Mouse (Mus musculus): ENCODE data around the gene Sez6. TPM values are rescaled to one million over a fixed set of nuclear protein-coding genes. Genes with fewer than 3 reads are reported as not detected.

The Sez6 gene
- polyA plus RNA-seq, 1 experiment from 2014 or later: 0.17 TPM

DNA sequence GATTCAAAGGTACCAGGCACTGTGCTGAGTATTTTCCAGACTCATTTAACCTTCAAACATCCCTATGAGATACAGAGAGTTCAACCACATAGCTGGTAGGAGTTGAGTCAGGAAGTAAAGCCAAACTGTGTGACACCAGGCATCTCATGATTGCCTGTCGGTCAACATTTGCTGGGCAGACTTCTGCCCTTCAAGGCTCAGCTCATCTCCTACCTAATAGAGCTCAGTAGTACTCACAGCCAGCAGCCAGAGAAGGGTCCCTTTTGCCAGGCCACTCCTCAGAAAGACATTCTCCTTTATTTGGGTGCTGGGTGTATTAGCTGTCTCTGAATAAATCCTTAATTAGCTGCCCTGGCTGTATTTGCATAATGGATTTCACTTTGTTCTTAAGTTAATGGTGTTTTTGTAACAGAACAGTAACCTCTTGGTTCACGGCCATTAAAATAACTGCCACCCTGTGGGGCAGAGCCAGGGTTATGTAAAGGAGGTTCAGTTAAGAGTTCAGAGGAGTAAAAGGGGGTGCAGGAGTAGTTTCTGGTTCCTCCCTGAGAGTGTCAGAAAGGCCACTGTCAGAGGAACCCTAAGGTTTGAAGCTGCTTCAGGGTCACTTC, 39.8 kb upstream of the Sez6 start:
- H3K9me3 ChIP-seq (replicated peaks; ENCODE audit: low read length): no peaks in the 10 kb centered on the region
- WGBS: 57% methylated on average over 2 of the region's 2 CpGs
- no peaks in the 10 kb centered on the region for H3K27me3 ChIP-seq (ENCODE audit: insufficient read depth, low read length)
- ATAC-seq (replicated peaks; ENCODE audit: low FRiP score, low read depth): no peak
- H3K4me2 ChIP-seq (ENCODE audit: low read length): no peak overlapping the region
- no peak overlapping the region for H3K27ac ChIP-seq
- H3K4me3 ChIP-seq (replicated peaks; ENCODE audit: low read depth, low read length): no peak overlapping the region
- TF ChIP-seq CTCF (IDR thresholded peaks at IDR 0.05; ENCODE audit: low read depth): no peak
- DNase-seq (ENCODE audit: low spot score): no peak
- peaks cover 15% of the 10 kb centered on the region for H3K4me1 ChIP-seq (replicated peaks; ENCODE audit: insufficient read depth, low read length)
- no peaks in the 10 kb centered on the region for H3K36me3 ChIP-seq (ENCODE audit: insufficient read depth, low read length)
- H3K9ac ChIP-seq (ENCODE audit: low read depth, low read length): no peak overlapping the region

DNA sequence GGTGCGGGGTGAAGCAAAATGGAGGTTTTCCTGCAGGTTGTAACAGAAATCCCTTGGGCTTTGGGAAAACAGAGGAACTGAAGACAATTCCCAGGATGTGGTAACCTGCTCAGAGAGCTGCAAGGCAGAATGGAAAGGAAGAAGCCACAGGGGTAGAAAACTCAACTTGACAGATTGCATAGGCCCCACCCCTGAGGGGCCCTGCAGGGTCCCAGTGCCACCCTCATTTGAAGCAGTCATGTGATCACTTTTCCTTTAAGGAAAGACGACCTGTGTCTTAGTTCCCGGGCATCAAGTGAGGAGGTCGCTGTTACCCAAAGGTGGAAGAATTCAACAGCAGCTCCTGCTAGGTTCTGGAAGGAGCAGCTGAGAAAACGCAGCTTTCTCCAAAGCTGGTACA, 37.7 kb upstream of the Sez6 start:
- ATAC-seq (replicated peaks; ENCODE audit: low FRiP score, low read depth) (no peak), DNase-seq (ENCODE audit: low spot score) (no peak)
- H3K27ac ChIP-seq: peak overlapping the region; percentile 86
- H3K4me3 ChIP-seq (replicated peaks; ENCODE audit: low read depth, low read length): no peak overlapping the region
- no peak for TF ChIP-seq CTCF (IDR thresholded peaks at IDR 0.05; ENCODE audit: low read depth)
- 0 out of 2 replicates have a peak overlapping the region, but pooled peaks have one; percentile 27 for H3K4me2 ChIP-seq (ENCODE audit: low read length)
- 14% methylated on average over 5 of the region's 5 CpGs for WGBS
- no peaks in the 10 kb centered on the region for H3K36me3 ChIP-seq (ENCODE audit: insufficient read depth, low read length)
- no peaks in the 10 kb centered on the region for H3K9me3 ChIP-seq (replicated peaks; ENCODE audit: low read length)
- no peaks in the 10 kb centered on the region for H3K27me3 ChIP-seq (ENCODE audit: insufficient read depth, low read length)
- no peak overlapping the region for H3K9ac ChIP-seq (ENCODE audit: low read depth, low read length)
- H3K4me1 ChIP-seq (replicated peaks; ENCODE audit: insufficient read depth, low read length): peaks cover 15% of the 10 kb centered on the region

DNA sequence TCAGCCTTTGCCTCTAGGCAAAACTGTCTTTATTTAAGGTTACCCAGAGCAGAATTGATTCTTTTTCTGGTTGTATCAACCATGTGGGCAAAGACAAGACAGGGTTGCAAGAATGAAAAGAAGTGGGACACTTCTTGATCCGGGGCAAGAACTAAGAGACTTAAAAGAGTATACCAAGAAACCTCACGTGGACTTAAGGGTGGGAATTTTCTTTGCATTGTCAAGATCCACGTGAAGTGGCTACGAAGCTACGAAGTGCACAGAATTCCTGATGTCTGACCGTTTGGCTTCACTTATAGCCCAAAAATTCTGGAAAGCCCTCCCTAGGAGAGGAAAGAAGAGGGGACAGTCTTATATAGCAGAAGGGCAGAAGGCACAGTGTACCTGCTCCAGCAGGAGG, 37.3 kb upstream of the Sez6 start:
- H3K27me3 ChIP-seq (ENCODE audit: insufficient read depth, low read length): no peaks in the 10 kb centered on the region
- WGBS: 41% methylated on average over 6 of the region's 6 CpGs
- TF ChIP-seq CTCF (IDR thresholded peaks at IDR 0.05; ENCODE audit: low read depth): no peak

DNA sequence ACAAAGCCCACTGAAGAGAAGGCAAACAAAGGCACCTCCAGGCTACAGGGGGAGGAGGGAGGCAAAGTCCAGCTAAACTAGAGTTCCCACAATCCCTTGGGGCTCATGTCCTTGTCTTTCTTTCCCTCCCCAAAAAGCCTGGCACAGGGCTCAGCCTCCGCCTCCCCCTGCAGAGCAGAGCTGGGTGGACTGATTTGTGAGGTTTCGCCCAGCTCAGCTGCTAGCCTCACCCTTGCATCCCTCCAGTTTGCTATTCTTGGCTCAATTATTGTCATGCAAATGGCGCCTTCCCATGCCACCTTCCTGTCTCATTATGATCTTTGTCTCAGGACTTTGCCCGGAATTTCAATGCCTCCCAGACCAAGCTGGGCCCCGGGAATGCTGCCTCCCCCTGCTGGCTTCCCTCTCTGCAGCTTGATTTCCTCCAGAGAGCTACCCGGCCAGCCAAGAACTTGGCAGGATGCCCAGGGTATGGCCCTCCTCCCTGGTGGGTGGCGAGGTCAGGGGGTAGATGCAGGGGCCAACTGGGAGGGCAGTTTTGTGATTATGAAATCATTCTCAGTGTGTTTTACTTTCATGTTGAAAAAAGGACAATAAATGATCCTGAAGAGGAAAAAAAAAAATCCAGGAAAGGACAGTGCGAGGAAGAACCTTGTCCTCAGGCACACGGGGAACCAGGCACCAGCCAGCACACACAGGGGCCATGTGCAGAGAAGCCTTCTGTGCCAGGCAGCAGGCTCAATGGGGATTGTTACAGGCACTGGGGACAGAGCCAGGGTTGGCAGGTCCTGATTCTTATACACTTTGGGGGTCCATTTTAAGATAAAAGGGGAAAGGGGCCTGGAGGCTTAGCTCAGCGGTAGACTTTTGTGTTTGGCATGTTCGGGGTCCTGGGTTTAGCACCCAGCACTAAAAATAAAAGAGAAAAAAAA, 36.5 kb upstream of the Sez6 start, which contains the start of gene Pipox:
Gene Pipox, minus strand, starts transcription at position 310 of the 932 bp plus-strand sequence.
- Histone ChIP-seq H3K36me3 (ENCODE audit: insufficient read depth, low read length) (no peaks in the 10 kb centered on the region), H3K4me3 (replicated peaks; ENCODE audit: low read depth, low read length) (no peak within 1 kb of the TSS), H3K9me3 (replicated peaks; ENCODE audit: low read length) (no peaks in the 10 kb centered on the region), H3K27me3 (ENCODE audit: insufficient read depth, low read length) (no peaks in the 10 kb centered on the region), H3K4me1 (replicated peaks; ENCODE audit: insufficient read depth, low read length) (peaks cover 15% of the 10 kb centered on the region), H3K9ac (ENCODE audit: low read depth, low read length) (no peak within 1 kb of the TSS), H3K27ac (peak within 1 kb of the TSS; percentile 86), H3K4me2 (ENCODE audit: low read length) (peak within 1 kb of the TSS; percentile 27; the same call in 1 of the 2 replicates)
- WGBS: 18% methylated on average over 11 of the region's 11 CpGs
- peak; percentile 67 for TF ChIP-seq CTCF (IDR thresholded peaks at IDR 0.05; ENCODE audit: low read depth)
- peak; percentile 85 for ATAC-seq (replicated peaks; ENCODE audit: low FRiP score, low read depth)
- DNase-seq (ENCODE audit: low spot score): peak; percentile 83

More for the DNA sequence above, 37.3 kb upstream of the Sez6 start:
- H3K36me3 ChIP-seq (ENCODE audit: insufficient read depth, low read length): no peaks in the 10 kb centered on the region
- DNase-seq (ENCODE audit: low spot score): no peak
- no peak for ATAC-seq (replicated peaks; ENCODE audit: low FRiP score, low read depth)
- peaks cover 15% of the 10 kb centered on the region for H3K4me1 ChIP-seq (replicated peaks; ENCODE audit: insufficient read depth, low read length)
- no peak overlapping the region for H3K4me3 ChIP-seq (replicated peaks; ENCODE audit: low read depth, low read length)
- H3K9me3 ChIP-seq (replicated peaks; ENCODE audit: low read length): no peaks in the 10 kb centered on the region
- H3K4me2 ChIP-seq (ENCODE audit: low read length): peak overlapping the region; percentile 27; the same call in 1 of the 2 replicates
- H3K9ac ChIP-seq (ENCODE audit: low read depth, low read length): no peak overlapping the region
- peak overlapping the region; percentile 86 for H3K27ac ChIP-seq

DNA sequence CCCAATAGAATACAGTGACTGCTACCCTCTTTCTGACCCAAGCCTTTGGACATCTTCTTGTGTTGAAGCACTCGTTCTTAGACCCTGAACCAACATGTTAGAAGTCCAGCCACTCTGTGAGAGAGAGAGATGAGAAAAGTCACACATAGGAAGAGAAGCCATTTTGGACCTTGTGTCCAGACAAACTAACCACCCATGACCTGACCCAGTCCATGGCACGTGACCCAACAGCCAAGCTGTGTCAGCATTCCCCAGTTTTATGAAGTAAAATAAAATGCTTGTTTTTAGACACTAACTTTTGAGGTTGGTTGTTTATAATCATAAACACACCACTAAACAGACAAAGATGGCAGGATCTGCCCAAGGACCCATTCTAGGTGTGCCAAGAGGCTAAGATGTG, 35.6 kb upstream of the Sez6 start:
- Histone ChIP-seq H3K4me1 (replicated peaks; ENCODE audit: insufficient read depth, low read length) (peaks cover 15% of the 10 kb centered on the region), H3K9me3 (replicated peaks; ENCODE audit: low read length) (no peaks in the 10 kb centered on the region), H3K36me3 (ENCODE audit: insufficient read depth, low read length) (no peaks in the 10 kb centered on the region), H3K9ac (ENCODE audit: low read depth, low read length) (no peak overlapping the region), H3K27ac (no peak overlapping the region), H3K4me2 (ENCODE audit: low read length) (no peak overlapping the region), H3K4me3 (replicated peaks; ENCODE audit: low read depth, low read length) (no peak overlapping the region), H3K27me3 (ENCODE audit: insufficient read depth, low read length) (no peaks in the 10 kb centered on the region; the same call in 1 of the 2 replicates)
- WGBS: 71% methylated on average over 2 of the region's 2 CpGs
- ATAC-seq (replicated peaks; ENCODE audit: low FRiP score, low read depth): no peak
- no peak for TF ChIP-seq CTCF (IDR thresholded peaks at IDR 0.05; ENCODE audit: low read depth)
- no peak for DNase-seq (ENCODE audit: low spot score)

DNA sequence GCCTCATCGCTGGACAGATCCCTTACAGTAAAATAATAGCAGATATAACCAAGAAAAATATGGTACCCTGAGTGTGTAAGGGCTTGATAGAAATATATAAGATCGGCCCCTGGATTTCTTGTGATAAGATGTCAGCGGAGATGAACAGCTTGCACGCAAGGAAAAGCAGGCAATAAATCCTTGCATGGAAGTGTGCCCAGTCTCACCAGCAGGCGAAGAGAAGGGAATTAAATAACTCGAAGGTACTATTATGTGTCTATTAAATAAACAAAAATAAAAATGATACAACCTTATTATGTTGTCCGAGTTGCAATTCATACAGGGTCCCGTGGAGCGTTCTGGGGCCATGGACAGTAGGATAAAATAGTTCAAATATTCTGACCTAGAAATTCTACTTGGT, 34.6 kb upstream of the Sez6 start:
- no peak overlapping the region for H3K4me2 ChIP-seq (ENCODE audit: low read length)
- TF ChIP-seq CTCF (IDR thresholded peaks at IDR 0.05; ENCODE audit: low read depth): no peak
- H3K27ac ChIP-seq: no peak overlapping the region
- no peak for DNase-seq (ENCODE audit: low spot score)
- ATAC-seq (replicated peaks; ENCODE audit: low FRiP score, low read depth): no peak
- 45% methylated on average over 9 of the region's 9 CpGs for WGBS
- H3K4me3 ChIP-seq (replicated peaks; ENCODE audit: low read depth, low read length): no peak overlapping the region
- peaks cover 15% of the 10 kb centered on the region for H3K4me1 ChIP-seq (replicated peaks; ENCODE audit: insufficient read depth, low read length)
- H3K36me3 ChIP-seq (ENCODE audit: insufficient read depth, low read length): no peaks in the 10 kb centered on the region
- no peaks in the 10 kb centered on the region; the same call in 1 of the 2 replicates for H3K27me3 ChIP-seq (ENCODE audit: insufficient read depth, low read length)
- no peak overlapping the region for H3K9ac ChIP-seq (ENCODE audit: low read depth, low read length)
- no peaks in the 10 kb centered on the region for H3K9me3 ChIP-seq (replicated peaks; ENCODE audit: low read length)

All from kidney, postnatal 0 days (tissue).